Mouse (Mus musculus): ENCODE measurements around the gene Snrpd3. TPM values are rescaled to one million over a fixed set of nuclear protein-coding genes. Genes with fewer than 3 reads are reported as not detected.

Gene Snrpd3
- polyA plus RNA-seq, 1 experiment from 2014 or later = 70.2 TPM

GRCm38 (mm10) chr10:75531532-75532090 is 14.3 kb downstream of the Snrpd3 start:
- DNase-seq (ENCODE audit: low spot score) = no peak
- Histone ChIP-seq H3K27me3 (ENCODE audit: control insufficient read depth, insufficient read depth, low read length) (no peaks in the 10 kb centered on the region), H3K27ac (replicated peaks) (no peak overlapping the region), H3K9ac (ENCODE audit: low read length) (no peak overlapping the region), H3K4me1 (replicated peaks; ENCODE audit: control insufficient read depth, insufficient read depth) (no peaks in the 10 kb centered on the region), H3K36me3 (ENCODE audit: control insufficient read depth, insufficient read depth, low read length) (peaks cover 13% of the 10 kb centered on the region), H3K4me2 (replicated peaks; ENCODE audit: low read depth) (no peak overlapping the region), H3K9me3 (ENCODE audit: control insufficient read depth, low read length) (no peaks in the 10 kb centered on the region), H3K4me3 (ENCODE audit: low read depth, low read length) (no peak overlapping the region)
- 90% methylated on average over 9 of the region's 9 CpGs for WGBS
- TF ChIP-seq CTCF (IDR thresholded peaks at IDR 0.05; ENCODE audit: low read depth) = no peak
- no peak for TF ChIP-seq EP300 (optimal IDR thresholded peaks at IDR 0.05)
- ATAC-seq (ENCODE audit: low FRiP score, low TSS enrichment) = no peak

- WGBS = 91% methylated on average over 8 of the region's 8 CpGs
- H3K4me2 ChIP-seq (replicated peaks; ENCODE audit: low read depth) = no peak overlapping the region
- DNase-seq (ENCODE audit: low spot score) = no peak
- no peaks in the 10 kb centered on the region for H3K9me3 ChIP-seq (ENCODE audit: control insufficient read depth, low read length)
- peaks cover 13% of the 10 kb centered on the region for H3K36me3 ChIP-seq (ENCODE audit: control insufficient read depth, insufficient read depth, low read length)
- H3K4me3 ChIP-seq (ENCODE audit: low read depth, low read length) = no peak overlapping the region
- no peak for TF ChIP-seq EP300 (optimal IDR thresholded peaks at IDR 0.05)
- TF ChIP-seq CTCF (IDR thresholded peaks at IDR 0.05; ENCODE audit: low read depth) = no peak
- no peaks in the 10 kb centered on the region for H3K4me1 ChIP-seq (replicated peaks; ENCODE audit: control insufficient read depth, insufficient read depth)
- no peak overlapping the region for H3K27ac ChIP-seq (replicated peaks)
- H3K27me3 ChIP-seq (ENCODE audit: control insufficient read depth, insufficient read depth, low read length) = no peaks in the 10 kb centered on the region
- ATAC-seq (ENCODE audit: low FRiP score, low TSS enrichment) = no peak
- no peak overlapping the region for H3K9ac ChIP-seq (ENCODE audit: low read length)
Observed at GRCm38 (mm10) chr10:75534216-75534615, 16.9 kb downstream of the Snrpd3 start.

GRCm38 (mm10) chr10:75534934-75535333 is 17.6 kb downstream of the Snrpd3 start:
- no peaks in the 10 kb centered on the region for H3K27me3 ChIP-seq (ENCODE audit: control insufficient read depth, insufficient read depth, low read length)
- ATAC-seq (ENCODE audit: low FRiP score, low TSS enrichment) (no peak), DNase-seq (ENCODE audit: low spot score) (no peak)
- no peak overlapping the region for H3K4me3 ChIP-seq (ENCODE audit: low read depth, low read length)
- WGBS = 91% methylated on average over 8 of the region's 8 CpGs
- H3K36me3 ChIP-seq (ENCODE audit: control insufficient read depth, insufficient read depth, low read length) = peaks cover 13% of the 10 kb centered on the region
- TF ChIP-seq CTCF (IDR thresholded peaks at IDR 0.05; ENCODE audit: low read depth) = no peak
- H3K27ac ChIP-seq (replicated peaks) = no peak overlapping the region
- H3K4me2 ChIP-seq (replicated peaks; ENCODE audit: low read depth) = no peak overlapping the region
- no peaks in the 10 kb centered on the region for H3K4me1 ChIP-seq (replicated peaks; ENCODE audit: control insufficient read depth, insufficient read depth)
- H3K9ac ChIP-seq (ENCODE audit: low read length) = no peak overlapping the region
- no peaks in the 10 kb centered on the region for H3K9me3 ChIP-seq (ENCODE audit: control insufficient read depth, low read length)

DNA sequence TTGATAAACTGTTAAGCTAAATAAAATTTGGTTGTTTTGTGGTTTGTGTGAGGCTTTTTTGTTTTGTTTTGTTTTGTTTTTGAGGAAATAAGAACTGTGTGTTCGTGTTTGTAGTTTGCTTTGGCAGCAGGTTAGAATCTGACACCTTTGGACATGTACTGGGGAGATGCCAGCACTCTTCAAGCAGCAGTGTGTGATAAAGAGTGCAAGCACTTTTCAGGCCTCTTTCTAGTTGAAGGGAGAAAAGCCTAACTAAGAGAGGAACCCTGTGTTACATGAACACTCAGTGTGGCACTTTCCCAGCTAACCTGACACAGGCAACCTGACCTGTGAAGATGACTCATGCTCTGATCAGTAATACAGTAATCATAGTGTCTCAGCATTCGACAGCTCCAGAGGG is 18.1 kb downstream of the Snrpd3 start:
- no peak for DNase-seq (ENCODE audit: low spot score)
- H3K27me3 ChIP-seq (ENCODE audit: control insufficient read depth, insufficient read depth, low read length) = no peaks in the 10 kb centered on the region
- no peak overlapping the region for H3K9ac ChIP-seq (ENCODE audit: low read length)
- H3K27ac ChIP-seq (replicated peaks) = no peak overlapping the region
- WGBS = 84% methylated on average over 2 of the region's 2 CpGs
- H3K4me1 ChIP-seq (replicated peaks; ENCODE audit: control insufficient read depth, insufficient read depth) = no peaks in the 10 kb centered on the region
- no peak overlapping the region for H3K4me2 ChIP-seq (replicated peaks; ENCODE audit: low read depth)
- TF ChIP-seq EP300 (optimal IDR thresholded peaks at IDR 0.05) (no peak), CTCF (IDR thresholded peaks at IDR 0.05; ENCODE audit: low read depth) (no peak)
- no peak overlapping the region for H3K4me3 ChIP-seq (ENCODE audit: low read depth, low read length)
- H3K9me3 ChIP-seq (ENCODE audit: control insufficient read depth, low read length) = no peaks in the 10 kb centered on the region
- no peak for ATAC-seq (ENCODE audit: low FRiP score, low TSS enrichment)
- peaks cover 13% of the 10 kb centered on the region for H3K36me3 ChIP-seq (ENCODE audit: control insufficient read depth, insufficient read depth, low read length)

- WGBS = 80% methylated on average over 5 of the region's 5 CpGs
- no peak overlapping the region for H3K9ac ChIP-seq (ENCODE audit: low read length)
- ATAC-seq (ENCODE audit: low FRiP score, low TSS enrichment) (no peak), DNase-seq (ENCODE audit: low spot score) (no peak)
- no peak overlapping the region for H3K27ac ChIP-seq (replicated peaks)
- no peak overlapping the region for H3K4me2 ChIP-seq (replicated peaks; ENCODE audit: low read depth)
- no peaks in the 10 kb centered on the region for H3K4me1 ChIP-seq (replicated peaks; ENCODE audit: control insufficient read depth, insufficient read depth)
- no peak for TF ChIP-seq EP300 (optimal IDR thresholded peaks at IDR 0.05)
- H3K36me3 ChIP-seq (ENCODE audit: control insufficient read depth, insufficient read depth, low read length) = peaks cover 13% of the 10 kb centered on the region
- no peaks in the 10 kb centered on the region for H3K9me3 ChIP-seq (ENCODE audit: control insufficient read depth, low read length)
- no peak overlapping the region for H3K4me3 ChIP-seq (ENCODE audit: low read depth, low read length)
- no peaks in the 10 kb centered on the region for H3K27me3 ChIP-seq (ENCODE audit: control insufficient read depth, insufficient read depth, low read length)
Observed at GRCm38 (mm10) chr10:75536123-75536522, 18.8 kb downstream of the Snrpd3 start.

DNA sequence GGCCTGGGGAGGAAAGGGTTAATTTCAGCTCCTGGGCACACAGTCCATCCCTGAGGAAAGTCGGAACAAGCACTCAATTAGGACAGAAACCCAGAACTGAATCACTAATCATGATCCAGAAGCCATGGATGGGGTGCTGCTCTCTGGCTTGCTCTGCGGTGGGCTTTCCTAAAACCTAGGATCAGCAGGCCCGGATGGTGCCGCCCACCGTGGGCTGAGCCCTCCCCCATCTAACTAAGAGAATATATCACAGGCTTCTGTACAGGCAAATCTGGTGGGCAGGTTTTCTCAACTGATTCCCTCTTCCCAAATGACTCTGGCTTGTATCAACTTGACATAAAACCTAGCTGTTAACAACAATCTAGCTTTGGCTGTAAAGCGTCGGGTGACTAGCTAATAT is 30.6 kb downstream of the Snrpd3 start:
- Histone ChIP-seq H3K9me3 (ENCODE audit: control insufficient read depth, low read length) (no peaks in the 10 kb centered on the region), H3K4me2 (replicated peaks; ENCODE audit: low read depth) (no peak overlapping the region), H3K36me3 (ENCODE audit: control insufficient read depth, insufficient read depth, low read length) (no peaks in the 10 kb centered on the region), H3K27ac (replicated peaks) (no peak overlapping the region), H3K4me3 (ENCODE audit: low read depth, low read length) (no peak overlapping the region), H3K9ac (ENCODE audit: low read length) (no peak overlapping the region), H3K4me1 (replicated peaks; ENCODE audit: control insufficient read depth, insufficient read depth) (no peaks in the 10 kb centered on the region), H3K27me3 (ENCODE audit: control insufficient read depth, insufficient read depth, low read length) (no peaks in the 10 kb centered on the region)
- no peak for DNase-seq (ENCODE audit: low spot score)
- ATAC-seq (ENCODE audit: low FRiP score, low TSS enrichment) = no peak
- WGBS = 43% methylated on average over 7 of the region's 7 CpGs
- TF ChIP-seq EP300 (optimal IDR thresholded peaks at IDR 0.05) (no peak), CTCF (IDR thresholded peaks at IDR 0.05; ENCODE audit: low read depth) (no peak)
